Mouse (Mus musculus) small intestine, adult 2 months (tissue): ENCODE measurements around the gene Chrna3.

Source experiments
- CTCF ChIP-seq: fragments of 200-500 bp; IDR thresholded peaks from 2 replicates; pipeline ENCODE4 v1.5.1; 2012; ENCODE audit warnings: low read depth, mild to moderate bottlenecking, control low read depth, inconsistent platforms, low read length, moderate library complexity, mixed read lengths; ENCODE audit not compliant: insufficient replicate concordance, insufficient read length; ENCODE audit errors: extremely low read depth
- POLR2A ChIP-seq: fragments of 200-500 bp; IDR thresholded peaks from 2 replicates; pipeline ENCODE4 v1.6.1; 2012; ENCODE audit warnings: low read depth, mild to moderate bottlenecking, control low read depth, inconsistent platforms, low read length, moderate library complexity

- TF ChIP-seq CTCF, result no peak
- TF ChIP-seq POLR2A, result no peak
Measured at GRCm38 (mm10) chr9:54981291-54982191, 44.8 kb downstream of the Chrna3 start.
